Mouse (Mus musculus): ENCODE measurements at regions not wholly inside any gene's neighbourhood (a gene's known extent, or its start where the extent isn't known, plus 50 kb on each side); places are given as distances from the start of the nearest gene placed in this dataset.

- Histone ChIP-seq H3K4me2 (replicated peaks) (no peak overlapping the region), H3K4me3 (no peak overlapping the region), H3K9me3 (replicated peaks) (no peaks in the 10 kb centered on the region), H3K27me3 (peaks cover 34% of the 10 kb centered on the region), H3K27ac (no peak overlapping the region), H3K4me1 (peaks cover 14% of the 10 kb centered on the region), H3K9ac (no peak overlapping the region), H3K36me3 (no peaks in the 10 kb centered on the region)
- no peak for ATAC-seq (ENCODE audit: low FRiP score)
- 85% methylated on average over 3 of the region's 3 CpGs for WGBS
These were observed 140.6 kb downstream of the Kcnk1 start for GRCm38 (mm10) chr8:126135573-126135972.

- WGBS, result 89% methylated on average over 3 of the region's 3 CpGs
- no peak overlapping the region for H3K27ac ChIP-seq
- peaks cover 46% of the 10 kb centered on the region for H3K27me3 ChIP-seq
- H3K36me3 ChIP-seq, result no peaks in the 10 kb centered on the region
- no peak for ATAC-seq (ENCODE audit: low FRiP score)
- peaks cover 11% of the 10 kb centered on the region for H3K4me1 ChIP-seq
- H3K4me3 ChIP-seq, result no peak overlapping the region
- no peak overlapping the region for H3K9ac ChIP-seq
- no peak overlapping the region for H3K4me2 ChIP-seq (replicated peaks)
- H3K9me3 ChIP-seq (replicated peaks), result no peaks in the 10 kb centered on the region
These were observed 142.0 kb downstream of the Kcnk1 start for GRCm38 (mm10) chr8:126136946-126137345.

GRCm38 (mm10) chr8:126137452-126137851 lies 142.5 kb downstream of the Kcnk1 start:
- WGBS, result 58% methylated on average over 4 of the region's 4 CpGs
- Histone ChIP-seq H3K27me3 (peaks cover 47% of the 10 kb centered on the region), H3K9me3 (replicated peaks) (no peaks in the 10 kb centered on the region), H3K4me3 (no peak overlapping the region), H3K36me3 (no peaks in the 10 kb centered on the region), H3K4me2 (replicated peaks) (no peak overlapping the region), H3K4me1 (peaks cover 11% of the 10 kb centered on the region), H3K27ac (no peak overlapping the region), H3K9ac (no peak overlapping the region)
- ATAC-seq (ENCODE audit: low FRiP score), result no peak

GRCm38 (mm10) chr8:126138645-126139545 lies 143.9 kb downstream of the Kcnk1 start:
- Histone ChIP-seq H3K4me1 (peaks cover 11% of the 10 kb centered on the region), H3K4me2 (replicated peaks) (peak overlapping the region; percentile 94), H3K9ac (peak overlapping the region; percentile 62), H3K4me3 (peak overlapping the region; percentile 60), H3K27ac (no peak overlapping the region), H3K27me3 (peaks cover 47% of the 10 kb centered on the region), H3K36me3 (no peaks in the 10 kb centered on the region), H3K9me3 (replicated peaks) (no peaks in the 10 kb centered on the region)
- ATAC-seq (ENCODE audit: low FRiP score), result peak; percentile 58
- 2% methylated on average over 65 of the region's 95 CpGs for WGBS

- Histone ChIP-seq H3K4me1 (peaks cover 11% of the 10 kb centered on the region), H3K27ac (no peak overlapping the region), H3K36me3 (no peaks in the 10 kb centered on the region), H3K9ac (peak overlapping the region; percentile 62; the same call in 1 of the 2 replicates), H3K4me3 (peak overlapping the region; percentile 60), H3K27me3 (peaks cover 47% of the 10 kb centered on the region), H3K4me2 (replicated peaks) (peak overlapping the region; percentile 94), H3K9me3 (replicated peaks) (no peaks in the 10 kb centered on the region)
- no peak for ATAC-seq (ENCODE audit: low FRiP score)
- 20% methylated on average over 11 of the region's 11 CpGs for WGBS
These were observed 144.5 kb downstream of the Kcnk1 start for GRCm38 (mm10) chr8:126139546-126139870.

- no peak for ATAC-seq (ENCODE audit: low FRiP score)
- H3K9ac ChIP-seq, result no peak overlapping the region
- H3K4me3 ChIP-seq, result no peak overlapping the region
- H3K36me3 ChIP-seq, result no peaks in the 10 kb centered on the region
- peaks cover 44% of the 10 kb centered on the region for H3K27me3 ChIP-seq
- peaks cover 11% of the 10 kb centered on the region for H3K4me1 ChIP-seq
- 87% methylated on average over 6 of the region's 6 CpGs for WGBS
- no peak overlapping the region for H3K27ac ChIP-seq
- no peaks in the 10 kb centered on the region for H3K9me3 ChIP-seq (replicated peaks)
- no peak overlapping the region for H3K4me2 ChIP-seq (replicated peaks)
These were observed 146.0 kb downstream of the Kcnk1 start for GRCm38 (mm10) chr8:126140998-126141397.

GRCm38 (mm10) chr8:126151527-126151926 lies 146.8 kb upstream of the Slc35f3 start:
- Histone ChIP-seq H3K4me2 (replicated peaks) (no peak overlapping the region), H3K4me3 (no peak overlapping the region), H3K27me3 (no peaks in the 10 kb centered on the region), H3K4me1 (0 out of 2 replicates have a peak, but pooled peaks cover 2% of the 10 kb centered on the region), H3K27ac (no peak overlapping the region), H3K9me3 (replicated peaks) (no peaks in the 10 kb centered on the region), H3K36me3 (no peaks in the 10 kb centered on the region), H3K9ac (no peak overlapping the region)
- WGBS, result 83% methylated on average over 4 of the region's 4 CpGs
- ATAC-seq (ENCODE audit: low FRiP score), result no peak

GRCm38 (mm10) chr8:126153955-126154354 lies 144.4 kb upstream of the Slc35f3 start:
- WGBS, result 63% methylated on average over 1 of the region's 1 CpGs
- Histone ChIP-seq H3K27ac (no peak overlapping the region), H3K9me3 (replicated peaks) (no peaks in the 10 kb centered on the region), H3K36me3 (no peaks in the 10 kb centered on the region), H3K4me3 (no peak overlapping the region), H3K27me3 (no peaks in the 10 kb centered on the region), H3K9ac (no peak overlapping the region), H3K4me2 (replicated peaks) (no peak overlapping the region), H3K4me1 (0 out of 2 replicates have a peak, but pooled peaks cover 7% of the 10 kb centered on the region)
- no peak for ATAC-seq (ENCODE audit: low FRiP score)

- Histone ChIP-seq H3K27ac (no peak overlapping the region), H3K9ac (no peak overlapping the region), H3K4me1 (peaks cover 22% of the 10 kb centered on the region), H3K4me3 (no peak overlapping the region), H3K9me3 (replicated peaks) (no peaks in the 10 kb centered on the region), H3K4me2 (replicated peaks) (no peak overlapping the region), H3K27me3 (no peaks in the 10 kb centered on the region), H3K36me3 (no peaks in the 10 kb centered on the region)
- ATAC-seq (ENCODE audit: low FRiP score), result no peak
- WGBS, result 65% methylated on average over 8 of the region's 8 CpGs
These were observed 140.7 kb upstream of the Slc35f3 start for GRCm38 (mm10) chr8:126157452-126158185.

- 96% methylated on average over 4 of the region's 4 CpGs for WGBS
These were observed 138.9 kb upstream of the Slc35f3 start for GRCm38 (mm10) chr8:126159485-126159884.

GRCm38 (mm10) chr8:126160356-126160975 lies 137.9 kb upstream of the Slc35f3 start:
- Histone ChIP-seq H3K27ac (peak overlapping the region; percentile 52; the same call in 1 of the 2 replicates), H3K36me3 (no peaks in the 10 kb centered on the region), H3K4me3 (no peak overlapping the region), H3K4me1 (peaks cover 34% of the 10 kb centered on the region), H3K9me3 (replicated peaks) (no peaks in the 10 kb centered on the region), H3K27me3 (no peaks in the 10 kb centered on the region), H3K9ac (no peak overlapping the region), H3K4me2 (replicated peaks) (no peak overlapping the region)
- peak; percentile 38; the same call in 1 of the 2 replicates for ATAC-seq (ENCODE audit: low FRiP score)
- WGBS, result 43% methylated on average over 9 of the region's 9 CpGs

More at GRCm38 (mm10) chr8:126159485-126159884, 138.9 kb upstream of the Slc35f3 start:
- Histone ChIP-seq H3K27ac (no peak overlapping the region), H3K4me1 (peaks cover 34% of the 10 kb centered on the region), H3K4me3 (no peak overlapping the region), H3K36me3 (no peaks in the 10 kb centered on the region), H3K9ac (no peak overlapping the region), H3K4me2 (replicated peaks) (no peak overlapping the region), H3K27me3 (no peaks in the 10 kb centered on the region), H3K9me3 (replicated peaks) (no peaks in the 10 kb centered on the region)
- ATAC-seq (ENCODE audit: low FRiP score), result no peak

- Histone ChIP-seq H3K9ac (no peak overlapping the region), H3K4me1 (peaks cover 29% of the 10 kb centered on the region), H3K9me3 (replicated peaks) (no peaks in the 10 kb centered on the region), H3K36me3 (no peaks in the 10 kb centered on the region), H3K27ac (peak overlapping the region; percentile 30; the same call in 1 of the 2 replicates), H3K27me3 (no peaks in the 10 kb centered on the region), H3K4me3 (no peak overlapping the region), H3K4me2 (replicated peaks) (no peak overlapping the region)
- 40% methylated on average over 11 of the region's 11 CpGs for WGBS
- no peak for ATAC-seq (ENCODE audit: low FRiP score)
These were observed 135.5 kb upstream of the Slc35f3 start for GRCm38 (mm10) chr8:126162748-126163371.

All from hindbrain, embryonic 12.5 days (tissue).